Mouse (Mus musculus) kidney, embryonic 14.5 days (tissue): ENCODE measurements around the gene Ap1g1. TPM values are rescaled to one million over a fixed set of nuclear protein-coding genes. Genes with fewer than 3 reads are reported as not detected.
A peak's percentile ranks its signal among the peaks of the same experiment; 100 is the strongest.
"Not testable (repeated sequence)": the region's sequence is repeated elsewhere in the genome, so short reads cannot be mapped to it uniquely, and the experiment has no call there.

Experiments
- ATAC-seq: fragments of 200-750 bp; cut with Nextera tagmentation; 2 replicates; pipeline ENCODE4 v1.8.0; 2017; ENCODE audit warnings: moderate number of reproducible peaks, mild to moderate bottlenecking, moderate TSS enrichment, moderate library complexity; ENCODE audit not compliant: low FRiP score, low TSS enrichment
- H3K27ac ChIP-seq: fragments of 300-500 bp; sonication (generic); 2 replicates; pipeline ENCODE4 v1.5.1; 2014; ENCODE audit warnings: low read depth, mild to moderate bottlenecking, low read length, moderate library complexity, mixed read lengths
- H3K27me3 ChIP-seq: fragments of 300-500 bp; sonication (generic); 2 replicates; pipeline ENCODE4 v1.6.1; 2014; ENCODE audit warnings: mild to moderate bottlenecking, low read length; ENCODE audit not compliant: control insufficient read depth, insufficient read depth
- H3K36me3 ChIP-seq: fragments of 300-500 bp; sonication (generic); 2 replicates; pipeline ENCODE4 v1.6.1; 2014; ENCODE audit warnings: low read length, mixed read lengths; ENCODE audit not compliant: control insufficient read depth, insufficient read depth
- H3K4me1 ChIP-seq: fragments of 300-500 bp; sonication (generic); 2 replicates; pipeline ENCODE4 v1.6.1; 2014; ENCODE audit warnings: low read length, mixed read lengths; ENCODE audit not compliant: control insufficient read depth, insufficient read depth
- H3K4me2 ChIP-seq: fragments of 300-500 bp; sonication (generic); replicated peaks from 2 replicates; pipeline ENCODE4 v1.6.1; 2014; ENCODE audit warnings: low read depth, mild to moderate bottlenecking, low read length
- H3K4me3 ChIP-seq: fragments of 300-500 bp; sonication (generic); 2 replicates; pipeline ENCODE4 v1.5.1; 2014; ENCODE audit warnings: mild to moderate bottlenecking, low read length
- H3K9ac ChIP-seq: fragments of 300-500 bp; sonication (generic); 2 replicates; pipeline ENCODE4 v1.6.1; 2014; ENCODE audit warnings: low read depth, mild to moderate bottlenecking, low read length, moderate library complexity
- H3K9me3 ChIP-seq: fragments of 300-500 bp; sonication (generic); 2 replicates; pipeline ENCODE4 v1.6.1; 2016; ENCODE audit warnings: low read length; ENCODE audit not compliant: control insufficient read depth
- WGBS: fragments of 180-500 bp; shearing (Covaris S2); extraction: QIAGEN DNeasy Blood & Tissue Kit; methylation state at CpG from one replicate; pipeline ENCODE4 v1.1.7; 2014; 5-methylcytosine and 5-hydroxymethylcytosine counted together
- polyA plus RNA-seq: library from polyadenylated mRNA; unstranded; fragments of >200 nt; fragmentation: Nextera tagmentation; extraction: Ambion mirVana; gene quantifications from 2 replicates; pipeline ENCODE4 v1.2.1, GENCODE M21; 2014

Gene Ap1g1
- polyA plus RNA-seq, 1 experiment from 2014 or later, result 38.8 TPM

DNA sequence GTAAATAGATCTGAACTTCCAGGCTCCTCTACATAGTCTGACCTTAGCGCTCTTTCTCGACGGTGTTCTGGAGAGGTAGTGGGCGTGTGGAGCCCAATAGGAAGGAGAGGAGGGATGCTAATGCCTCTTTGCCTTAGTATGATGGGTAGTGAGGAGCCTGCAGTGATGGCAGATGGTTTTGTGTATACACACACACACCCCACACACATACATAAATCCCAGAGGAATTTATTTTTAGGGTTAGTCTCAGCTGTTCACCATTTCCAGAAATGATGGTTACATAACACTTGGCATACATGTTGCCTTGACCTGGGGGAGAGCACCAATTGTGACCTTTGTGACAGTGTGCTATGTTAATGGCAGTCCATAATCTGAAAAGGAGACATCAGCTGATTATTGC is 87.2 kb downstream of the Ap1g1 start:
- H3K4me3 ChIP-seq, result no peak overlapping the region
- WGBS, result 89% methylated on average over 4 of the region's 4 CpGs
- no peak for ATAC-seq
- peaks cover 24% of the 10 kb centered on the region for H3K36me3 ChIP-seq
- no peak overlapping the region for H3K9ac ChIP-seq
- H3K9me3 ChIP-seq, result no peaks in the 10 kb centered on the region
- H3K27ac ChIP-seq, result no peak overlapping the region
- no peaks in the 10 kb centered on the region for H3K27me3 ChIP-seq
- H3K4me1 ChIP-seq, result no peaks in the 10 kb centered on the region
- no peak overlapping the region for H3K4me2 ChIP-seq

DNA sequence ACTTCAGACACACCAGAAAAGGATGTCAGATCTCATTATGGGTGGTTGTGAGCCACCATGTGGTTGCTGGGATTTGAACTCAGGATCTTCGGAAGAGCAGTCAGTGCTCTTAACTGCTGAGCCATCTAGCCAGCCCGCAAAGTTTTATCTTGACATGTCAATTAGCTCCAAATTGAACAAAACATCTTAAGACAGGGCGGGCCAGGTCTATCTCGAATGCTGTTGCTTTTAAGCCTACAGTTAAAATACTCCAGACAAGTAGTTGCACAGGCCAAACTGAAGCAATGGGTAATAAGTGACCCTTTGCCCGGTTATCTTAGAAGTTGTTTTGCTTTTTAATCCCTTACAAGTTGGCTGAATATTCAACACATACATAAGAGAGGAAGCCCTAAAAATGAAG is 88.3 kb downstream of the Ap1g1 start:
- Histone ChIP-seq H3K27me3 (no peaks in the 10 kb centered on the region), H3K36me3 (peaks cover 13% of the 10 kb centered on the region), H3K4me2 (no peak overlapping the region), H3K9me3 (no peaks in the 10 kb centered on the region), H3K9ac (no peak overlapping the region), H3K4me3 (no peak overlapping the region), H3K27ac (no peak overlapping the region), H3K4me1 (no peaks in the 10 kb centered on the region)
- no peak for ATAC-seq
- WGBS, result 92% methylated on average over 5 of the region's 5 CpGs

DNA sequence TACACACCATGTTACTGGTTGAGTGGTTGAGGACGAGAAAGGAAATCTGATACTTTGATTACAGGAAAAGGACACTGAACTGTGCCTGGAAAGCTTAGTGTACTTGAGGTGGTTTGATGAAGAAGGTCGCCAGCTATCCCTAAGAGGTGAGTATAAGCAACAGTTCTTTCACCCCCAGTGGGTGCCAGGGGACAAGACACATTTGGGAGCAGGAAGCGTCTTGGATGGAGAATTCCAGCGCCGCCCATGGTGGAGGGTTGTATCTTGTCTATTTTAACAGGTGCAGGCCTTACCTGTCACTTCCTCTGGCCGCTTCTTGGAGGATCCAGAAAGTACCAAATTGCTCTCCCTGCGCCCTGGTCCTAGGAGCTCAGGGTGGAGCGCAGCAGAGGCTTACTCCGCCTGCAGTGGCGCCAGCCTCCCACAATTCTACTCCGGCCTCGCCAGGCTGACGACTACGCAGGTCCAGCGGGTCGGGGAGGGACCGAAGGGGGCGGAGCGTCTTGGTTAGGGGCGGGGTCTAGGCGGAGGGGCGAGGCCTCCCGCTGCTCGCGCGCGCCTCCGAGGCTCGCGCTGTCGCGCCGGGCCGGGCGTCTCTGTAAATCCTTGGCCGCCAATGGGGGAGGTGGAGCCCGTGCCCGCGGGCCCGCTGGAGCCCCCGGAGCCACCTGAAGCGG is 89.8 kb downstream of the Ap1g1 start, which contains the start of gene Phlpp2:
Gene Phlpp2 (plus strand): TSS at position 540 of the 677 bp plus-strand sequence.
- no peaks in the 10 kb centered on the region for H3K27me3 ChIP-seq
- H3K4me1 ChIP-seq, result no peaks in the 10 kb centered on the region
- H3K4me2 ChIP-seq, result peak within 1 kb of the TSS; percentile 52
- H3K9ac ChIP-seq, result peak within 1 kb of the TSS; percentile 92
- peak; percentile 98 for ATAC-seq
- no peaks in the 10 kb centered on the region; the same call in 1 of the 2 replicates for H3K36me3 ChIP-seq
- peak within 1 kb of the TSS; percentile 91 for H3K4me3 ChIP-seq
- under 1% methylated on average over 41 of the region's 42 CpGs for WGBS
- H3K9me3 ChIP-seq, result no peaks in the 10 kb centered on the region
- H3K27ac ChIP-seq, result peak within 1 kb of the TSS; percentile 90

DNA sequence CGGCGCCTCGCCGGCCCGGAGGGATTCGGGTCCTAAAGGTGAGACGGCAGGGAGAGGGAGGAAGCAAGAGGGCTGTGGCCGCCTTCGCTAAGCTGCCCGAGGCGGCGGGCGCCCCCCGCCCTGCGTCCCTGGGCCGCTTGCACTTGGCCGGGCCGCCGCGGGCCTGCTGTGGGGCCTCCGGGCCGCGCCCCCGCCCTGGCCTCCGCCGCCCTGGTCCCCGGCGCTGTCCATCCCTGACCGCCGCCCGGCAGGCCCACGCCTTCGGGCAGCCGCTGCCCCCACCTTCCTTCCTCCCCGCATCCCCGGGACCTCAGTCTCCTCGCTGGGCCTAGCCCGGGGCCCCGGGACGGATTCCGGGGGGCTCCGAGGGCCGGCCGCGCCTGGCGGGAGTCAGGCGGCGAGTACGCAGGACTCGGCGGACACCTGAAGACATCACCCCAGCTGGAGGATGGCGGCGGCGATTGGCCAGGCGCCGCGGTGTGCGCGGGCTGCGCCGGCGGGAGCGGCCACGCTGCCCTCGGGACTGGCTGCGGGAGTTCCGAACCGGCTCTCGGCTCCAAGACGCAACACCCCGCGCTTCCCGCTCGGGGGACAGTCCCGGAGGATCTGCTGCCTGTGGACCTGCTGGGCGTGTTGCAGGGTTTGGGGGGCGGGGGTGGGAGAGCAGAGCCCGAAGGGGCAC is 90.5 kb downstream of the Ap1g1 start:
- under 1% methylated on average over 44 of the region's 78 CpGs for WGBS
- H3K9me3 ChIP-seq, result no peaks in the 10 kb centered on the region
- peak; percentile 88 for ATAC-seq
- peak overlapping the region; percentile 91 for H3K4me3 ChIP-seq
- no peaks in the 10 kb centered on the region for H3K4me1 ChIP-seq
- no peaks in the 10 kb centered on the region for H3K36me3 ChIP-seq
- H3K27me3 ChIP-seq, result no peaks in the 10 kb centered on the region
- peak overlapping the region; percentile 90 for H3K27ac ChIP-seq
- H3K9ac ChIP-seq, result peak overlapping the region; percentile 92
- peak overlapping the region; percentile 52 for H3K4me2 ChIP-seq

DNA sequence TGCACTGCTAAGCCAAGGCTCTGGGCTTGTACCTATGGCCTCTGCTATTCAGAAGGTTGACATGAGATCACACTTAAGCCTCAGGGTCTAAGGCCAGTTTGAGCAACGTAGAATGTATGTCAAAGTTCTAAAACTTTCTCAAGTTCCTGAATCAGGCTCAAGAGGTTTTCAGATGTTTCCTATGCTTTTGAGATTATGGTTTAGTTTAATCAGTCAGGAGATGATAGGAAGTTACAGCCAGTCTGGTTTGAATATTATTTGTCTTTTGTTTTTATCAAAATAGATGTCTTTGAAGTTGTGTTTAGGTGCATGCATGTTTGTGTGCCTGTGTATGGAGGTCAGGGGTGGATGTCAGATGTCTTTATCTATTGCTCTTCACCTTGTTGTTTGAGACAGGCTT is 92.7 kb downstream of the Ap1g1 start:
- no peaks in the 10 kb centered on the region for H3K4me1 ChIP-seq
- H3K9me3 ChIP-seq, result no peaks in the 10 kb centered on the region
- H3K36me3 ChIP-seq, result no peaks in the 10 kb centered on the region
- H3K27me3 ChIP-seq, result no peaks in the 10 kb centered on the region
- H3K9ac ChIP-seq, result no peak overlapping the region
- no peak overlapping the region for H3K4me3 ChIP-seq
- no peak overlapping the region for H3K4me2 ChIP-seq
- ATAC-seq, result no peak
- WGBS, result 85% methylated on average over 1 of the region's 1 CpGs
- no peak overlapping the region for H3K27ac ChIP-seq

DNA sequence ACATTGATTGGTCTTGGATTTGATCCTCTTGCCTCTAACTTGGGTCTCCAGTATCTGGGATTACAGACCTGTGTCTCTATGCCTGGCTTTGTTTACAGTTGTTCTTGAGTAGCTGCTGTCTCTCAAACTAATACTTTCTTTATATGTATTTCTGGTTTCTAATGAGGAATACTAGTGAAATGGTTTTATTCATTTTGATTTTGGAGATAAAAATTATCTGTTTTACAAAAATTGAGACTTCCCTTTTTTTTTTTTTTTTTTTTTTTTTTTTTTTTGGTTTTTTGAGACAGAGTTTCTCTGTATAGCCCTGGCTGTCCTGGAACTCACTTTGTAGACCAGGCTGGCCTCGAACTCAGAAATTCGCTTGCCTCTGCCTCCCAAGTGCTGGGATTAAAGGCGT is 95.4 kb downstream of the Ap1g1 start:
- H3K9ac ChIP-seq, H3K27me3 ChIP-seq, H3K4me1 ChIP-seq, ATAC-seq, H3K9me3 ChIP-seq, H3K4me2 ChIP-seq, H3K27ac ChIP-seq, H3K4me3 ChIP-seq: not testable (repeated sequence)
- peaks cover 15% of the 10 kb centered on the region for H3K36me3 ChIP-seq
- WGBS, result 96% methylated on average over 3 of the region's 3 CpGs

DNA sequence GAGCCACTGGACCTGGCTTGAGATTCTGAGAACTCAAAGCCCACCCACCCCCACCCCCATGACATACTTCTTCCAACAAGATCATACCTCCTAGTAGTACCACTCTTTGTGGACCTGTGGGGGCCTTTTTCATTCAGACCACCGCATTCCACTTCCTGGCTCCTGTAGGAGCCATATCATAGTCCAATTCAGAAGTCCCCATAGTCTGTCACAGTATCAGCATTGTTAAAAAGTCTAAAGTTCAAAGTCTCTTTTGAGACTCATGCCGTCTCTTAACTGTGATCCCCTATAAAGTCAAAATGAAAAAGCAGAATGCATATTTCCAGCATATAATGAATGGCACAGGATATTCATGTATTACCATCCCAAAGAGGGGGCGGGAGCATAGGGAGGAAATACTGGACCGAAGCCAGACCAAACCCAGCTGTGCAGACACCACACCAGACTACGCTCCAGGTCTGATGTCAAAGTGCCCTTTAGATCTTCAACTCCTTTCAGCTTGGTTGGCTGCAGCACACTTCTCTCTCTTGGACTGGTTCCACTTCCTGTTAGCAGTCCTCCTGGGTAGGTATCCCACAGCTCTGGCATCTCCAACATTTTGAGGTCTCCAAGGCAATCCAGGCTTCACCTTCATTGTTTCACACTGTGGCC is 101.8 kb downstream of the Ap1g1 start:
- no peaks in the 10 kb centered on the region for H3K4me1 ChIP-seq
- no peak overlapping the region for H3K27ac ChIP-seq
- no peak for ATAC-seq
- peaks cover 35% of the 10 kb centered on the region for H3K36me3 ChIP-seq
- no peaks in the 10 kb centered on the region for H3K27me3 ChIP-seq
- WGBS, result 87% methylated on average over 5 of the region's 5 CpGs
- H3K9me3 ChIP-seq, result no peaks in the 10 kb centered on the region
- H3K9ac ChIP-seq, result no peak overlapping the region
- H3K4me2 ChIP-seq, result no peak overlapping the region
- no peak overlapping the region for H3K4me3 ChIP-seq

DNA sequence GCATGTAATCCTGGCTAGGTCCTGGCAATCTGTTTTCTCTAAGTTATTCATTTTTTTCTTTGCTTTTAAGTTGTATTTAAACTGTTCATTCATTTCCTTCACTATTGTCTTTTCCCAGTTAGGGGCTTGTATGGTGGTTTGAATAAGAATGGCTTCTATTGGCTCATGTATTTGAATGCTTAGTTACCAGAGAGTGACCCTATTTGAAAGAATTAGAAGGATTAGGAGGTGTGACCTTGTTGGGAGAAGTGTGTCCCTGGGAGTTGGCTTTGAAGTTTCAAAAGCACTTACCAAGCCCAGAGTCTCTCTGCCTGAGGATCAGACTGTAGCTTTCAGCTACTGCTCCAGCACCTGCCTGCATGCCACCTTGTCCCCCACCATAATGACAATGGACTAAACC is 106.9 kb downstream of the Ap1g1 start:
- H3K27ac ChIP-seq, result no peak overlapping the region
- no peaks in the 10 kb centered on the region for H3K4me1 ChIP-seq
- no peak for ATAC-seq
- no peak overlapping the region for H3K9ac ChIP-seq
- H3K36me3 ChIP-seq, result peaks cover 19% of the 10 kb centered on the region
- H3K27me3 ChIP-seq, result no peaks in the 10 kb centered on the region
- no peak overlapping the region for H3K4me2 ChIP-seq
- no peak overlapping the region for H3K4me3 ChIP-seq
- no peaks in the 10 kb centered on the region for H3K9me3 ChIP-seq

DNA sequence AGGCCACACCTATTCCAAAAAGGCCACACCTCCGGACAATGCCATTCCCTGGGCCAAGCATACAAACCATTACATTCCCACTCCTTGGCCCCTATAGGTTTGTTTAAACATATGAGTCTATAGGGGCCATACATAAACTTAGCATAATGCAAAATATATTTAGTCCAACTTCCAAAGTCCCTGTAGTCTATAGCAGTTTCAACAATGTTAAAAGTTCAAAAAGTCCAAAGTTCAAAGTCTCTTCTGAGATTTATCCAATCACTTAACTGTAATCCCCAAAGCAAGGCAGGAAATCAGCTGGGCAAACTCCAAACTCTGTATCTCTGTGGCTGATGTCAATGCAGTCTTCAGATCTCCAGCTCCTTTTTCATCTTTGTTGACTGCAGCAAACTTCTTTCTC is 110.9 kb downstream of the Ap1g1 start:
- no peaks in the 10 kb centered on the region for H3K9me3 ChIP-seq
- no peak overlapping the region for H3K4me2 ChIP-seq
- 90% methylated on average over 1 of the region's 1 CpGs for WGBS
- no peaks in the 10 kb centered on the region for H3K4me1 ChIP-seq
- H3K9ac ChIP-seq, result no peak overlapping the region
- no peaks in the 10 kb centered on the region for H3K27me3 ChIP-seq
- H3K36me3 ChIP-seq, result peaks cover 12% of the 10 kb centered on the region; the same call in 1 of the 2 replicates
- H3K27ac ChIP-seq, result no peak overlapping the region
- H3K4me3 ChIP-seq, result no peak overlapping the region
- no peak for ATAC-seq
